Mouse (Mus musculus): ENCODE results near the gene Fhl1.

The Fhl1 gene

GRCm38 (mm10) chrX:56731306-56732201, at the start of gene Fhl1:
Gene Fhl1, plus strand, starts transcription at chrX:56731787.
- no peak for DNase-seq (ENCODE audit: low spot score in 2 of 2)

- no peak for DNase-seq (ENCODE audit: low spot score in 2 of 2)
Observed at GRCm38 (mm10) chrX:56682156-56682720, 49.3 kb upstream of the Fhl1 start.

GRCm38 (mm10) chrX:56683521-56683920, 48.1 kb upstream of the Fhl1 start:
- DNase-seq (ENCODE audit: low spot score in 2 of 2), result no peak

GRCm38 (mm10) chrX:56692554-56692953, 39.0 kb upstream of the Fhl1 start:
- no peak for DNase-seq (ENCODE audit: low spot score in 2 of 2)

GRCm38 (mm10) chrX:56694539-56694938, 37.0 kb upstream of the Fhl1 start:
- no peak for DNase-seq (ENCODE audit: low spot score in 2 of 2)

- no peak for DNase-seq (ENCODE audit: low spot score in 2 of 2)
Observed at GRCm38 (mm10) chrX:56697199-56697780, 34.3 kb upstream of the Fhl1 start.

- no peak for DNase-seq (ENCODE audit: low spot score in 2 of 2)
Observed at GRCm38 (mm10) chrX:56697886-56698285, 33.7 kb upstream of the Fhl1 start.

GRCm38 (mm10) chrX:56701261-56701660, 30.3 kb upstream of the Fhl1 start:
- no peak for DNase-seq (ENCODE audit: low spot score in 2 of 2)

GRCm38 (mm10) chrX:56703965-56704562, 27.5 kb upstream of the Fhl1 start:
- DNase-seq (ENCODE audit: low spot score in 2 of 2), result no peak

- DNase-seq (ENCODE audit: low spot score in 2 of 2), result no peak
Observed at GRCm38 (mm10) chrX:56708592-56709370, 22.8 kb upstream of the Fhl1 start.

- DNase-seq (ENCODE audit: low spot score in 2 of 2), result no peak
Observed at GRCm38 (mm10) chrX:56710522-56710921, 21.1 kb upstream of the Fhl1 start.

GRCm38 (mm10) chrX:56712666-56713065, 18.9 kb upstream of the Fhl1 start:
- DNase-seq (ENCODE audit: low spot score in 2 of 2), result no peak

- DNase-seq (ENCODE audit: low spot score in 2 of 2), result no peak
Observed at GRCm38 (mm10) chrX:56722559-56722958, 9.0 kb upstream of the Fhl1 start.

GRCm38 (mm10) chrX:56728507-56728906, 3.1 kb upstream of the Fhl1 start:
- DNase-seq (ENCODE audit: low spot score in 2 of 2), result no peak

- DNase-seq (ENCODE audit: low spot score in 2 of 2), result no peak
Observed at GRCm38 (mm10) chrX:56730828-56731305, 720 bp upstream of the Fhl1 start.

GRCm38 (mm10) chrX:56732401-56732800, 814 bp downstream of the Fhl1 start:
- no peak for DNase-seq (ENCODE audit: low spot score in 2 of 2)

- DNase-seq (ENCODE audit: low spot score in 2 of 2), result no peak
Observed at GRCm38 (mm10) chrX:56734436-56734835, 2.8 kb downstream of the Fhl1 start.

- no peak for DNase-seq (ENCODE audit: low spot score in 2 of 2)
Observed at GRCm38 (mm10) chrX:56736226-56736625, 4.6 kb downstream of the Fhl1 start.

GRCm38 (mm10) chrX:56737848-56738554, 6.4 kb downstream of the Fhl1 start:
- no peak for DNase-seq (ENCODE audit: low spot score in 2 of 2)

GRCm38 (mm10) chrX:56741428-56741827, 9.8 kb downstream of the Fhl1 start:
- DNase-seq (ENCODE audit: low spot score in 2 of 2), result no peak

- DNase-seq (ENCODE audit: low spot score in 2 of 2), result no peak
Observed at GRCm38 (mm10) chrX:56751536-56751935, 19.9 kb downstream of the Fhl1 start.
